Mouse (Mus musculus): ENCODE measurements around the gene Ano8. TPM values are rescaled to one million over a fixed set of nuclear protein-coding genes. Genes with fewer than 3 reads are reported as not detected.

The Ano8 gene
- polyA plus RNA-seq, 1 experiment from 2014 or later = 3.7 TPM

- Histone ChIP-seq H3K4me2 (replicated peaks) (peak overlapping the region; percentile 72), H3K27ac (replicated peaks) (peak overlapping the region; percentile 89), H3K4me3 (replicated peaks) (peak overlapping the region; percentile 67), H3K27me3 (no peaks in the 10 kb centered on the region), H3K4me1 (peaks cover 17% of the 10 kb centered on the region), H3K9ac (no peak overlapping the region), H3K36me3 (peaks cover 70% of the 10 kb centered on the region), H3K9me3 (replicated peaks) (no peaks in the 10 kb centered on the region)
- ATAC-seq (ENCODE audit: insufficient number of reproducible peaks, low FRiP score, low TSS enrichment, low read depth) = no peak
- 40% methylated on average over 14 of the region's 14 CpGs for WGBS
Observed at GRCm38 (mm10) chr8:71477196-71477845, 8.4 kb downstream of the Ano8 start.

GRCm38 (mm10) chr8:71476099-71476940 is 9.4 kb downstream of the Ano8 start:
- Histone ChIP-seq H3K4me3 (replicated peaks) (peak overlapping the region; percentile 67), H3K4me1 (peaks cover 17% of the 10 kb centered on the region), H3K27ac (replicated peaks) (peak overlapping the region; percentile 89), H3K27me3 (no peaks in the 10 kb centered on the region), H3K9ac (peak overlapping the region; percentile 37), H3K4me2 (replicated peaks) (peak overlapping the region; percentile 72), H3K36me3 (peaks cover 70% of the 10 kb centered on the region), H3K9me3 (replicated peaks) (no peaks in the 10 kb centered on the region)
- WGBS = under 1% methylated on average over 85 of the region's 121 CpGs
- peak; percentile 80 for ATAC-seq (ENCODE audit: insufficient number of reproducible peaks, low FRiP score, low TSS enrichment, low read depth)

GRCm38 (mm10) chr8:71475702-71476075 is 10.1 kb downstream of the Ano8 start:
- Histone ChIP-seq H3K4me3 (replicated peaks) (peak overlapping the region; percentile 67), H3K4me1 (peaks cover 23% of the 10 kb centered on the region), H3K4me2 (replicated peaks) (peak overlapping the region; percentile 72), H3K9ac (peak overlapping the region; percentile 37; the same call in 1 of the 2 replicates), H3K9me3 (replicated peaks) (no peaks in the 10 kb centered on the region), H3K27ac (replicated peaks) (peak overlapping the region; percentile 89), H3K27me3 (no peaks in the 10 kb centered on the region), H3K36me3 (peaks cover 67% of the 10 kb centered on the region)
- no peak for ATAC-seq (ENCODE audit: insufficient number of reproducible peaks, low FRiP score, low TSS enrichment, low read depth)
- 22% methylated on average over 4 of the region's 4 CpGs for WGBS

GRCm38 (mm10) chr8:71474785-71475701 is 10.7 kb downstream of the Ano8 start:
- ATAC-seq (ENCODE audit: insufficient number of reproducible peaks, low FRiP score, low TSS enrichment, low read depth) = no peak
- H3K9me3 ChIP-seq (replicated peaks) = no peaks in the 10 kb centered on the region
- 0 out of 2 replicates have a peak overlapping the region, but pooled peaks have one; percentile 37 for H3K9ac ChIP-seq
- peaks cover 30% of the 10 kb centered on the region for H3K4me1 ChIP-seq
- H3K4me2 ChIP-seq (replicated peaks) = no peak overlapping the region
- peak overlapping the region; percentile 89; the same call in 1 of the 2 replicates for H3K27ac ChIP-seq (replicated peaks)
- H3K27me3 ChIP-seq = no peaks in the 10 kb centered on the region
- 90% methylated on average over 25 of the region's 25 CpGs for whole genome bisulfite sequencing
- H3K4me3 ChIP-seq (replicated peaks) = no peak overlapping the region
- peaks cover 61% of the 10 kb centered on the region for H3K36me3 ChIP-seq

GRCm38 (mm10) chr8:71474344-71474743 is 11.4 kb downstream of the Ano8 start:
- Histone ChIP-seq H3K36me3 (peaks cover 57% of the 10 kb centered on the region), H3K9me3 (replicated peaks) (no peaks in the 10 kb centered on the region), H3K4me1 (peaks cover 35% of the 10 kb centered on the region), H3K4me3 (replicated peaks) (no peak overlapping the region), H3K27ac (replicated peaks) (no peak overlapping the region), H3K4me2 (replicated peaks) (no peak overlapping the region), H3K9ac (no peak overlapping the region), H3K27me3 (no peaks in the 10 kb centered on the region)
- 93% methylated on average over 18 of the region's 18 CpGs for WGBS
- no peak for ATAC-seq (ENCODE audit: insufficient number of reproducible peaks, low FRiP score, low TSS enrichment, low read depth)

- ATAC-seq (ENCODE audit: insufficient number of reproducible peaks, low FRiP score, low TSS enrichment, low read depth) = no peak
- Histone ChIP-seq H3K27ac (replicated peaks) (no peak overlapping the region), H3K36me3 (peaks cover 45% of the 10 kb centered on the region), H3K4me1 (peaks cover 35% of the 10 kb centered on the region), H3K9me3 (replicated peaks) (no peaks in the 10 kb centered on the region), H3K9ac (no peak overlapping the region), H3K4me3 (replicated peaks) (no peak overlapping the region), H3K4me2 (replicated peaks) (no peak overlapping the region), H3K27me3 (no peaks in the 10 kb centered on the region)
- WGBS = 85% methylated on average over 8 of the region's 8 CpGs
Observed at GRCm38 (mm10) chr8:71472601-71473386, 13.0 kb downstream of the Ano8 start.

GRCm38 (mm10) chr8:71471861-71472260 is 13.9 kb downstream of the Ano8 start:
- Histone ChIP-seq H3K4me2 (replicated peaks) (no peak overlapping the region), H3K4me1 (peaks cover 27% of the 10 kb centered on the region), H3K27ac (replicated peaks) (no peak overlapping the region), H3K27me3 (no peaks in the 10 kb centered on the region), H3K9me3 (replicated peaks) (no peaks in the 10 kb centered on the region), H3K9ac (no peak overlapping the region), H3K4me3 (replicated peaks) (no peak overlapping the region), H3K36me3 (peaks cover 45% of the 10 kb centered on the region)
- ATAC-seq (ENCODE audit: insufficient number of reproducible peaks, low FRiP score, low TSS enrichment, low read depth) = no peak
- 92% methylated on average over 17 of the region's 17 CpGs for WGBS

- Histone ChIP-seq H3K27ac (replicated peaks) (no peak overlapping the region), H3K4me2 (replicated peaks) (0 out of 2 replicates have a peak overlapping the region, but pooled peaks have one; percentile 86), H3K4me3 (replicated peaks) (0 out of 2 replicates have a peak overlapping the region, but pooled peaks have one; percentile 1), H3K9me3 (replicated peaks) (no peaks in the 10 kb centered on the region), H3K36me3 (peaks cover 45% of the 10 kb centered on the region), H3K9ac (no peak overlapping the region), H3K27me3 (no peaks in the 10 kb centered on the region), H3K4me1 (peaks cover 25% of the 10 kb centered on the region)
- 63% methylated on average over 5 of the region's 5 CpGs for WGBS
- no peak for ATAC-seq (ENCODE audit: insufficient number of reproducible peaks, low FRiP score, low TSS enrichment, low read depth)
Observed at GRCm38 (mm10) chr8:71470913-71471255, 14.9 kb downstream of the Ano8 start.

GRCm38 (mm10) chr8:71470146-71470912 is 15.4 kb downstream of the Ano8 start:
- Histone ChIP-seq H3K4me2 (replicated peaks) (peak overlapping the region; percentile 86), H3K9ac (peak overlapping the region; percentile 51), H3K9me3 (replicated peaks) (no peaks in the 10 kb centered on the region), H3K27ac (replicated peaks) (no peak overlapping the region), H3K4me3 (replicated peaks) (peak overlapping the region; percentile 83), H3K4me1 (peaks cover 24% of the 10 kb centered on the region), H3K36me3 (peaks cover 42% of the 10 kb centered on the region), H3K27me3 (no peaks in the 10 kb centered on the region)
- 74% methylated on average over 3 of the region's 3 CpGs for WGBS
- no peak for ATAC-seq (ENCODE audit: insufficient number of reproducible peaks, low FRiP score, low TSS enrichment, low read depth)

GRCm38 (mm10) chr8:71469411-71469810 is 16.4 kb downstream of the Ano8 start:
- Histone ChIP-seq H3K4me3 (replicated peaks) (peak overlapping the region; percentile 83), H3K36me3 (peaks cover 34% of the 10 kb centered on the region), H3K4me1 (peaks cover 26% of the 10 kb centered on the region), H3K9ac (peak overlapping the region; percentile 51), H3K9me3 (replicated peaks) (no peaks in the 10 kb centered on the region), H3K27ac (replicated peaks) (peak overlapping the region; percentile 61), H3K4me2 (replicated peaks) (peak overlapping the region; percentile 86), H3K27me3 (no peaks in the 10 kb centered on the region)
- under 1% methylated on average over 24 of the region's 24 CpGs for WGBS
- ATAC-seq (ENCODE audit: insufficient number of reproducible peaks, low FRiP score, low TSS enrichment, low read depth) = no peak; the same call in 1 of the 2 replicates
